Mouse (Mus musculus): ENCODE data around the gene Themis3.
"Not testable (repeated sequence)": the region's sequence is repeated elsewhere in the genome, so short reads cannot be mapped to it uniquely, and the experiment has no call there.

DNA sequence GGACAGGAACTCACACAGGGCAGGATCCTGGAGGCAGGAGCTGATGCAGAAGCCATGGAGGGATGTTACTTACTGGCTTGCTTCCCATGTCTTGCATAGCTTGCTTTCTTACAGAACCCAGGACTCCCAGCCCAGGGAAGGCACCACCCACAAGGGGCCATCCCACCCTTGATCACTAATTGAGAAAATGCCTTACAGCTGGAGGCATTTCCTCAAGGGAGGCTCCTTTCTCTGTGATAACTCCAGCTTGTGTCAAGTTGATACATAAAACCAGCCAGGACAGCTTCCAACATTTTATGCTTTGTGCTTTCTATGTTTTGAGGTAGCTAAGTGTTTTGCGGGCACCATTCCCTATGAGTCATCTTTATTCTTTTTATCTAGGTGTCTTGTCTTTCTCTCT, 71.8 kb downstream of the Themis3 start:
- TF ChIP-seq GATA1 (IDR thresholded peaks at IDR 0.05; ENCODE audit: borderline replicate concordance, low read length); FLI1 (IDR thresholded peaks at IDR 0.05; ENCODE audit: low read length): not testable (repeated sequence)

All from megakaryocyte, embryonic 14.5 days (primary cell).